Mouse (Mus musculus): ENCODE results near the gene Stn1.

DNA sequence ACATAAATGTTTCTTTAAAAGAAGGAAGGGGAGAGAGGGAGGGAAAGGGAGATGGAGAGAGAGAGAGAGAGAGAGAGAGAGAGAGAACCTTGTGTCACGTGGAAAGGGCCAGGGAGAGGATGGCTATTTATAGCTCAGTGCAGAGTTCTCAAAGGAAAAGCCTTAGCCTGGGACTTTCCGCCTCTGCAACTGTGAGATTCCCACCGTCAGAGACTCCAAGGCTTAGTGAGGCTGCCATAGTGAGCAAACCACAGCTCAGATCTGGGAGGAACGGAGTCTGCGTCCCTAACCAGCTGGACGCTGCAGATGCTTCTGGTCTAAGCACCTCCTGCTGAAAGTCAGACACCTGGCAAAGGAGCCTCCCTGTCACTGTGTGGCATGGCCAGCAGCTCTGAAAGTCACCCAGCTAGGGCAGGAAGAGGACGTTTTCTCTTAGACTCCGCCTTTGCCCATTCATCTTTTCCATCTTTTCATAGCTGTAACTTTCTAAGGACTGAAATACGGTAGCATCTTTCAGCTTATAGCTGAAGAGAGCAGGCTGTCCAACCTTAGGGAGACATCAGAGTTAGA, 51.2 kb downstream of the Stn1 start:
- TF ChIP-seq POLR2A (IDR thresholded peaks at IDR 0.05; ENCODE audit: low read depth, low read length) (0 out of 2 replicates have a peak, but pooled peaks have one; percentile 7), CTCF (IDR thresholded peaks at IDR 0.05; ENCODE audit: borderline replicate concordance, insufficient read depth, low read length) (no peak)

Data from embryonic fibroblast, embryonic 13.5 days (primary cell).